Mouse (Mus musculus) heart, adult 2 months (tissue): ENCODE measurements around the gene Ppp4r3a.
"Not testable (repeated sequence)": the region's sequence is repeated elsewhere in the genome, so short reads cannot be mapped to it uniquely, and the experiment has no call there.

Experiments used
- CTCF ChIP-seq: fragments of 200-600 bp; IDR thresholded peaks from 2 replicates; pipeline ENCODE4 v1.8.1; 2022; ENCODE audit warnings: antibody characterized with exemption, mild to moderate bottlenecking, moderate library complexity
- POLR2A ChIP-seq: fragments of 200-500 bp; IDR thresholded peaks from 2 replicates; pipeline ENCODE4 v1.6.1; 2011; ENCODE audit warnings: mild to moderate bottlenecking, low read depth, low read length, control low read depth; ENCODE audit not compliant: insufficient read depth

- TF ChIP-seq POLR2A, CTCF: not testable (repeated sequence)
These were observed 10.2 kb upstream of the Ppp4r3a start for GRCm38 (mm10) chr12:101093678-101094077.
